Mouse (Mus musculus) effector memory CD4-positive, alpha-beta T cell, adult 5 months (primary cell): ENCODE data around the gene Ppp2r5b. TPM values are rescaled to one million over a fixed set of nuclear protein-coding genes. Genes with fewer than 3 reads are reported as not detected.

ENCODE experiments used
- polyA plus RNA-seq: library from polyadenylated mRNA; unstranded; fragments of 100-300 nt; shearing (Covaris generic); gene quantifications from one replicate; pipeline ENCODE4 v1.2.1, GENCODE M21; 2017

Ppp2r5b gene
- 19.1 TPM for polyA plus RNA-seq

GRCm38 (mm10) chr19:6235084-6236052, at the start of gene Ppp2r5b:
Ppp2r5b (minus strand) TSS chr19:6235872.

GRCm38 (mm10) chr19:6276426-6277421, 41.1 kb upstream of the Ppp2r5b start, which contains the start of gene Ehd1:
Ehd1 (plus strand) TSS chr19:6276725.

GRCm38 (mm10) chr19:6241274-6242107, 5.8 kb upstream of the Ppp2r5b start, which contains the start of gene Atg2a:
Atg2a (plus strand) TSS chr19:6241668.

GRCm38 (mm10) chr19:6226135-6226534, 9.5 kb downstream of the Ppp2r5b start, which contains the start of gene Gpha2:
Gpha2 (plus strand) TSS chr19:6226380.

GRCm38 (mm10) chr19:6184131-6184530, 51.5 kb downstream of the Ppp2r5b start, which contains the start of gene Majin:
Majin (plus strand) TSS chr19:6184388.

Other genes starting within 250 kb of the Ppp2r5b start
- not detected for gene Slc22a20, start 249.7 kb downstream of the Ppp2r5b start, polyA plus RNA-seq
- 46.7 TPM for gene Capn1, start 220.0 kb downstream of the Ppp2r5b start, polyA plus RNA-seq
- 54.6 TPM for gene Syvn1, start 189.3 kb downstream of the Ppp2r5b start, polyA plus RNA-seq
- 21.8 TPM for gene Mrpl49, start 178.1 kb downstream of the Ppp2r5b start, polyA plus RNA-seq
- 985 TPM for gene Fau, start 178.0 kb downstream of the Ppp2r5b start, polyA plus RNA-seq
- gene Znhit2, start 174.7 kb downstream of the Ppp2r5b start, polyA plus RNA-seq, result 17.6 TPM
- 7.2 TPM for gene Tm7sf2, start 167.5 kb downstream of the Ppp2r5b start, polyA plus RNA-seq
- 67.1 TPM for gene Vps51, start 158.6 kb downstream of the Ppp2r5b start, polyA plus RNA-seq
- gene Tmem262, start 155.8 kb downstream of the Ppp2r5b start, polyA plus RNA-seq, result not detected
- 0.60 TPM for gene Gm28374, start 153.6 kb downstream of the Ppp2r5b start, polyA plus RNA-seq
- 20.0 TPM for gene Zfpl1, start 150.9 kb downstream of the Ppp2r5b start, polyA plus RNA-seq
- 0.21 TPM for gene Cdca5, start 150.9 kb downstream of the Ppp2r5b start, polyA plus RNA-seq
- not detected for gene AC131692.1, start 141.5 kb downstream of the Ppp2r5b start, polyA plus RNA-seq
- gene Naaladl1, start 130.1 kb downstream of the Ppp2r5b start, polyA plus RNA-seq, result not detected
- gene Sac3d1, start 117.2 kb downstream of the Ppp2r5b start, polyA plus RNA-seq, result 6.3 TPM
- 25.6 TPM for gene Snx15, start 107.6 kb downstream of the Ppp2r5b start, polyA plus RNA-seq
- gene Batf2, start 94.9 kb downstream of the Ppp2r5b start, polyA plus RNA-seq, result not detected
- 25.1 TPM for gene Arl2, start 94.3 kb downstream of the Ppp2r5b start, polyA plus RNA-seq
- not detected for gene Majin, start 51.5 kb downstream of the Ppp2r5b start, polyA plus RNA-seq
- gene Gpha2, start 9.5 kb downstream of the Ppp2r5b start, polyA plus RNA-seq, result not detected
- gene Atg2a, start 5.8 kb upstream of the Ppp2r5b start, polyA plus RNA-seq, result 79.4 TPM
- gene Ehd1, start 40.9 kb upstream of the Ppp2r5b start, polyA plus RNA-seq, result 34.0 TPM
- 0.35 TPM for gene Cdc42bpg, start 70.6 kb upstream of the Ppp2r5b start, polyA plus RNA-seq
- 30.0 TPM for gene Men1, start 99.1 kb upstream of the Ppp2r5b start, polyA plus RNA-seq
- 129 TPM for gene Map4k2, start 105.3 kb upstream of the Ppp2r5b start, polyA plus RNA-seq
- gene Sf1, start 127.8 kb upstream of the Ppp2r5b start, polyA plus RNA-seq, result 603 TPM
- 2.4 TPM for gene Pygm, start 148.5 kb upstream of the Ppp2r5b start, polyA plus RNA-seq
- 296 TPM for gene Rasgrp2, start 163.5 kb upstream of the Ppp2r5b start, polyA plus RNA-seq
- not detected for gene Nrxn2, start 182.9 kb upstream of the Ppp2r5b start, polyA plus RNA-seq